Comparison of ENCODE assay signal across 24 mouse cellular contexts in genomic region chr3:20030807-20031206, GRCm38 (mm10).
"Had no signal": no experiment of that assay in that cellular context is flagged by ENCODE, and none has a peak within 500 bp of the region (broad histone marks: within the 10 kb centered on the region; RNA-seq: fewer than 3 reads in every experiment).

No protein-coding gene starts in this region.

- H3K9me3 ChIP-seq: embryonic facial prominence, embryonic 10.5 days; embryonic facial prominence, embryonic 12.5 days; embryonic facial prominence, embryonic 13.5 days; embryonic facial prominence, embryonic 15.5 days; forebrain, embryonic 10.5 days; forebrain, embryonic 12.5 days; forebrain, embryonic 13.5 days; forebrain, embryonic 15.5 days had no signal

- ATAC-seq: forebrain, embryonic 13.5 days; forebrain, embryonic 14.5 days; forebrain, embryonic 15.5 days; forebrain, embryonic 16.5 days; forebrain, postnatal 0 days had no signal

- H3K4me2 ChIP-seq: embryonic facial prominence, embryonic 12.5 days; embryonic facial prominence, embryonic 13.5 days; embryonic facial prominence, embryonic 15.5 days; forebrain, embryonic 12.5 days; forebrain, embryonic 13.5 days; forebrain, embryonic 15.5 days had no signal

- H3K4me3 ChIP-seq: embryonic facial prominence, embryonic 10.5 days; embryonic facial prominence, embryonic 12.5 days; embryonic facial prominence, embryonic 13.5 days; embryonic facial prominence, embryonic 15.5 days; erythroblast, embryonic 14.5 days; forebrain, embryonic 10.5 days; forebrain, embryonic 12.5 days; forebrain, embryonic 13.5 days; forebrain, embryonic 15.5 days; gastrocnemius, adult 2 months; heart, adult 2 months had no signal

- H3K27ac ChIP-seq: embryonic facial prominence, embryonic 10.5 days; embryonic facial prominence, embryonic 12.5 days; embryonic facial prominence, embryonic 13.5 days; embryonic facial prominence, embryonic 15.5 days; forebrain, embryonic 10.5 days; forebrain, embryonic 12.5 days; forebrain, embryonic 13.5 days; forebrain, embryonic 15.5 days; gastrocnemius, adult 2 months; heart, adult 2 months had no signal

- H3K9ac ChIP-seq: embryonic facial prominence, embryonic 12.5 days; embryonic facial prominence, embryonic 13.5 days; embryonic facial prominence, embryonic 15.5 days; forebrain, embryonic 12.5 days; forebrain, embryonic 13.5 days; forebrain, embryonic 15.5 days; forebrain, postnatal 0 days had no signal

- H3K36me3 ChIP-seq: embryonic facial prominence, embryonic 12.5 days; forebrain, embryonic 12.5 days had no signal

- H3K4me1 ChIP-seq: embryonic facial prominence, embryonic 12.5 days had no signal

- DNase-seq: cerebellum, adult 9-10 months; cerebellum, adult 9-11 months; cerebellum, postnatal 25 days; cerebellum, postnatal 36 days; embryo, embryonic 11 days; forebrain, postnatal 0 days; gastrocnemius, adult 2 months; gastrocnemius, postnatal 10 days; gastrocnemius, postnatal 14 days; gastrocnemius, postnatal 25 days; gastrocnemius, postnatal 36 days; heart, adult 18-20 months; heart, adult 2 months had no signal

- H3K27me3 ChIP-seq: embryonic facial prominence, embryonic 12.5 days; embryonic facial prominence, embryonic 13.5 days; embryonic facial prominence, embryonic 15.5 days; forebrain, embryonic 12.5 days; forebrain, embryonic 13.5 days; forebrain, embryonic 15.5 days had no signal
